Mouse (Mus musculus) ovary, adult 18-20 months (tissue): ENCODE measurements around the gene Cst3.
A peak's percentile ranks its signal among the peaks of the same experiment; 100 is the strongest.

ENCODE experiments used
- DNase-seq: peaks from one replicate; pipeline ENCODE4 v3.0.0; 2022; ENCODE audit warnings: low spot score, mixed read lengths

Gene Cst3

GRCm38 (mm10) chr2:148856630-148857400, 18.7 kb downstream of the Cst3 start:
- no peak for DNase-seq

GRCm38 (mm10) chr2:148851116-148851906, 24.2 kb downstream of the Cst3 start:
- peak; percentile 35 for DNase-seq

DNA sequence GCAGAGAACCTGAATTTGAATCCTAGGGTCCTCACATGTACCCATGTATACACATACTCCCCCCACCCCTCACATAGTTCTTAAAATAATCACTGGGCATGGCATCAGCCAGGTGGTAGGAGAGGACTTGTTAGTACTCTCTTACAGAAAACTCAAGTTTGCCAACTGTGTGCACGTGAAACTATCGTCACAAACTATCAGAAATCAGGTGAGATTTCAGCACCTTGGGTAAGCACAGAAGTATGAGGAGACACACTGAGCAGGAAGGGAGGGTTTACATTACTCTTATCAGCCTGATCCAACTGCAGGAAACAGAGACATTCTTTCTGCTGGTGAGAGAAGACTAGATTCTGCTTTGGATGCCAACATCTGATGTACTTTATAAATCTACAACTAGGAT, 36.3 kb downstream of the Cst3 start:
- no peak for DNase-seq

GRCm38 (mm10) chr2:148838075-148838777, 37.3 kb downstream of the Cst3 start:
- no peak for DNase-seq

- no peak for DNase-seq
Observed at GRCm38 (mm10) chr2:148834912-148835311, 40.6 kb downstream of the Cst3 start, which contains the start of gene Cst9. Gene Cst9 (plus strand): TSS chr2:148835147.

- no peak for DNase-seq
Observed at GRCm38 (mm10) chr2:148825986-148826385, 49.5 kb downstream of the Cst3 start.
